In genomic region chr11:98560942-98561341, GRCm38 (mm10) we compare ENCODE assay signal across 22 mouse cellular contexts. TPM values are rescaled to one million over a fixed set of nuclear protein-coding genes. Genes with fewer than 3 reads are reported as not detected.
DNase-seq lines count a peak whose midpoint lies in the region; ATAC-seq lines count a peak whose summit lies in the region.
"Had no signal": no experiment of that assay in that cellular context is flagged by ENCODE, and none has a peak within 500 bp of the region (broad histone marks: within the 10 kb centered on the region; RNA-seq: fewer than 3 reads in every experiment).

No protein-coding gene starts in this region.

- H3K9me3 ChIP-seq in heart, embryonic 11.5 days (replicated peaks; ENCODE audit: control insufficient read depth, low read length), result no peaks in the 10 kb centered on the region
- H3K9me3 ChIP-seq in intestine, embryonic 15.5 days, result no peaks in the 10 kb centered on the region
- H3K9me3 ChIP-seq: embryonic facial prominence, embryonic 12.5 days; hindbrain, embryonic 13.5 days; limb, embryonic 12.5 days; midbrain, embryonic 10.5 days had no signal

- peaks cover 10% of the 10 kb centered on the region; the same call in 1 of the 2 replicates for H3K4me1 ChIP-seq in heart, embryonic 11.5 days (ENCODE audit: control insufficient read depth, insufficient read depth, low read length)
- H3K4me1 ChIP-seq in intestine, embryonic 15.5 days (replicated peaks), result peaks cover 3% of the 10 kb centered on the region
- H3K4me1 ChIP-seq: embryonic facial prominence, embryonic 12.5 days; hindbrain, embryonic 13.5 days had no signal

- H3K27me3 ChIP-seq in heart, embryonic 11.5 days (ENCODE audit: control insufficient read depth, insufficient read depth, low read length), result no peaks in the 10 kb centered on the region
- no peaks in the 10 kb centered on the region for H3K27me3 ChIP-seq in intestine, embryonic 15.5 days (replicated peaks)
- H3K27me3 ChIP-seq: hindbrain, embryonic 13.5 days had no signal

- intact Hi-C loops in heart, postnatal 14 days (cut with DNase I), result no loop called here
- intact Hi-C loops in left cerebral cortex, postnatal 36 days (cut with DNase I), result no loop called here
- intact Hi-C loops in left cerebral cortex, postnatal 4 days (cut with DNase I), result no loop called here

- H3K4me2 ChIP-seq in heart, embryonic 11.5 days, result no peak overlapping the region
- H3K4me2 ChIP-seq in intestine, embryonic 15.5 days (replicated peaks), result no peak overlapping the region
- H3K4me2 ChIP-seq: embryonic facial prominence, embryonic 12.5 days; hindbrain, embryonic 13.5 days; limb, embryonic 12.5 days had no signal

- WGBS in heart, embryonic 11.5 days (ENCODE audit: insufficient replicate concordance), result 16% methylated on average over 7 of the region's 7 CpGs
- 20% methylated on average over 7 of the region's 7 CpGs for WGBS in intestine, embryonic 15.5 days

- peak; percentile 66 for DNase-seq in adrenal gland, adult 2 months
- DNase-seq in adrenal gland, postnatal 25 days, result no peak
- DNase-seq in heart, postnatal 14 days, result no peak
- peak; percentile 11 for DNase-seq in NIH3T3 (ENCODE audit: low read depth)
- no peak for DNase-seq in left cerebral cortex, postnatal 36 days (ENCODE audit: low spot score in 2 of 2)
- DNase-seq in left cerebral cortex, postnatal 4 days, result no peak
- DNase-seq: cerebellum, postnatal 14 days; kidney, adult 11 months; right cerebral cortex, postnatal 14 days had no signal

- no peak overlapping the region for H3K9ac ChIP-seq in heart, embryonic 11.5 days (ENCODE audit: low read depth, low read length)
- H3K9ac ChIP-seq in intestine, embryonic 15.5 days, result no peak overlapping the region
- H3K9ac ChIP-seq: embryonic facial prominence, embryonic 12.5 days; hindbrain, embryonic 13.5 days; limb, embryonic 12.5 days had no signal

- no peaks in the 10 kb centered on the region for H3K36me3 ChIP-seq in heart, embryonic 11.5 days (ENCODE audit: control insufficient read depth, insufficient read depth, low read length)
- no peaks in the 10 kb centered on the region for H3K36me3 ChIP-seq in intestine, embryonic 15.5 days
- H3K36me3 ChIP-seq: embryonic facial prominence, embryonic 12.5 days; hindbrain, embryonic 13.5 days; limb, embryonic 12.5 days; midbrain, embryonic 10.5 days had no signal

- peak overlapping the region; percentile 10 for H3K27ac ChIP-seq in heart, embryonic 11.5 days (ENCODE audit: low read depth, low read length)
- H3K27ac ChIP-seq in intestine, embryonic 15.5 days, result peak overlapping the region; percentile 32; the same call in 1 of the 2 replicates
- H3K27ac ChIP-seq: embryonic facial prominence, embryonic 12.5 days; hindbrain, embryonic 13.5 days; kidney, postnatal 0 days; limb, embryonic 12.5 days; midbrain, embryonic 10.5 days had no signal

- H3K4me3 ChIP-seq in heart, embryonic 11.5 days (ENCODE audit: low read depth, low read length), result no peak overlapping the region
- H3K4me3 ChIP-seq in intestine, embryonic 15.5 days (replicated peaks), result no peak overlapping the region
- H3K4me3 ChIP-seq: embryonic facial prominence, embryonic 12.5 days; hindbrain, embryonic 13.5 days; limb, embryonic 12.5 days; midbrain, embryonic 10.5 days had no signal

- no peak for ATAC-seq in heart, embryonic 11.5 days (replicated peaks; ENCODE audit: insufficient number of reproducible peaks, low FRiP score, low TSS enrichment)
- peak; percentile 82 for ATAC-seq in intestine, embryonic 15.5 days

RNA-seq across cellular contexts. Expression of gene Zpbp2, which starts 10.0 kb away (rescaled TPM):
- under 1 TPM; 0.66 to 0.69 TPM for total RNA-seq in adrenal gland, adult 2 months (2021)
- 0.10 and 0.30 TPM in 2 replicates for polyA plus RNA-seq in adrenal gland, adult 2 months (2012; rRNA removed)
- 0.70 TPM in 1 of 2 replicates, not detected in the other for total RNA-seq in adrenal gland, postnatal 25 days (2021)
- 0.33 and 0.62 TPM in 2 replicates for polyA plus RNA-seq in heart, embryonic 11.5 days (2014; fragmentation: Nextera tagmentation; extraction: Ambion mirVana)
- not detected for total RNA-seq in heart, postnatal 14 days (2021)
- 0.53 and 0.60 TPM in 2 replicates for polyA plus RNA-seq in intestine, embryonic 15.5 days (2015; fragmentation: Nextera tagmentation; extraction: Ambion mirVana)
- under 1 TPM in 1 of 2 experiments, not detected in 1; 0.20 TPM for total RNA-seq in left cerebral cortex, postnatal 36 days (2021)
- not detected for total RNA-seq in left cerebral cortex, postnatal 4 days (2021)
- total RNA-seq: gastrocnemius, adult 8-10 months; layer of hippocampus, adult 18-20 months had no signal
- polyA plus RNA-seq: embryonic facial prominence, embryonic 12.5 days; hindbrain, embryonic 13.5 days; limb, embryonic 12.5 days; neural tube, embryonic 14.5 days had no signal

RNA-seq across cellular contexts. Expression of gene Ikzf3, which starts 15.1 kb away (rescaled TPM):
- under 1 TPM; 0.72 to 0.86 TPM for total RNA-seq in adrenal gland, adult 2 months (2021)
- 0.10 and 0.36 TPM in 2 replicates for polyA plus RNA-seq in adrenal gland, adult 2 months (2012; rRNA removed)
- 0.30 TPM in 1 of 2 replicates, not detected in the other for total RNA-seq in adrenal gland, postnatal 25 days (2021)
- polyA plus RNA-seq in heart, embryonic 11.5 days (2014; fragmentation: Nextera tagmentation; extraction: Ambion mirVana), result 0.13 TPM in 1 of 2 replicates, not detected in the other
- 1 to 10 TPM in 1 of 2 experiments, under 1 TPM in 1; 0.81 to 5.4 TPM for total RNA-seq in heart, postnatal 14 days (2021)
- 0.21 and 0.24 TPM in 2 replicates for polyA plus RNA-seq in intestine, embryonic 15.5 days (2015; fragmentation: Nextera tagmentation; extraction: Ambion mirVana)
- total RNA-seq in left cerebral cortex, postnatal 36 days (2021), result not detected
- under 1 TPM; 0.38 to 0.46 TPM for total RNA-seq in left cerebral cortex, postnatal 4 days (2021)
- total RNA-seq: gastrocnemius, adult 8-10 months; layer of hippocampus, adult 18-20 months had no signal

RNA-seq across cellular contexts. Expression of gene Ormdl3, which starts 26.2 kb away (rescaled TPM):
- total RNA-seq in adrenal gland, adult 2 months (2021), result 100 to 1,000 TPM in 1 of 2 experiments, 10 to 100 TPM in 1; 94.9 to 180 TPM
- 151 and 188 TPM in 2 replicates for polyA plus RNA-seq in adrenal gland, adult 2 months (2012; rRNA removed)
- 96.8 and 98.6 TPM in 2 replicates for total RNA-seq in adrenal gland, postnatal 25 days (2021)
- polyA plus RNA-seq in heart, embryonic 11.5 days (2014; fragmentation: Nextera tagmentation; extraction: Ambion mirVana), result 9.6 and 15.0 TPM in 2 replicates
- 10 to 100 TPM; 35.0 to 37.1 TPM for total RNA-seq in heart, postnatal 14 days (2021)
- 50.5 and 55.2 TPM in 2 replicates for polyA plus RNA-seq in intestine, embryonic 15.5 days (2015; fragmentation: Nextera tagmentation; extraction: Ambion mirVana)
- 10 to 100 TPM; 46.5 to 47.8 TPM for total RNA-seq in left cerebral cortex, postnatal 36 days (2021)
- 10 to 100 TPM; 60.7 to 64.9 TPM for total RNA-seq in left cerebral cortex, postnatal 4 days (2021)

RNA-seq across cellular contexts. Expression of gene Lrrc3c, which starts 37.1 kb away (rescaled TPM):
- total RNA-seq in adrenal gland, adult 2 months (2021), result not detected
- polyA plus RNA-seq in adrenal gland, adult 2 months (2012; rRNA removed), result not detected in 2 replicates
- total RNA-seq in adrenal gland, postnatal 25 days (2021), result not detected in 2 replicates
- polyA plus RNA-seq in heart, embryonic 11.5 days (2014; fragmentation: Nextera tagmentation; extraction: Ambion mirVana), result not detected in 2 replicates
- total RNA-seq in heart, postnatal 14 days (2021), result not detected
- not detected in 2 replicates for polyA plus RNA-seq in intestine, embryonic 15.5 days (2015; fragmentation: Nextera tagmentation; extraction: Ambion mirVana)
- total RNA-seq in left cerebral cortex, postnatal 36 days (2021), result not detected
- not detected for total RNA-seq in left cerebral cortex, postnatal 4 days (2021)
- total RNA-seq: gastrocnemius, adult 8-10 months; layer of hippocampus, adult 18-20 months; MEL had no signal
- polyA plus RNA-seq: embryonic facial prominence, embryonic 12.5 days; hindbrain, embryonic 13.5 days; kidney, postnatal 0 days; limb, embryonic 12.5 days; liver, embryonic 16.5 days; midbrain, embryonic 10.5 days; neural tube, embryonic 14.5 days; stomach, embryonic 16.5 days had no signal

Comparison
In these comparisons a context has a peak if more than half of its experiments do, and no peak if none do; other contexts are left out.
1. DNase-seq: peak in adrenal gland, adult 2 months (single experiment) and NIH3T3 (single experiment); none in adrenal gland, postnatal 25 days (single experiment), heart, postnatal 14 days (0 of 2), left cerebral cortex, postnatal 36 days (0 of 2) and left cerebral cortex, postnatal 4 days (single experiment).